Mouse (Mus musculus): Measurements from ENCODE around the gene Rbm4b.

GRCm38 (mm10) chr19:4741482-4741881 is 14.8 kb upstream of the Rbm4b start:
- TF ChIP-seq GATA1 (IDR thresholded peaks at IDR 0.05; ENCODE audit: borderline replicate concordance, low read length) (no peak), FLI1 (IDR thresholded peaks at IDR 0.05; ENCODE audit: low read length) (no peak)
